Mouse (Mus musculus) gastrocnemius, adult 2 months (tissue): Measurements from ENCODE around the gene Spdef. TPM values are rescaled to one million over a fixed set of nuclear protein-coding genes. Genes with fewer than 3 reads are reported as not detected.

Source experiments
- DNase-seq: peaks from one replicate; pipeline ENCODE4 v3.0.0; 2022
- H3K27ac ChIP-seq: fragments of 200-600 bp; 2 replicates; pipeline ENCODE4 v1.8.1; 2022; ENCODE audit warnings: mild to moderate bottlenecking
- H3K4me3 ChIP-seq: fragments of 200-600 bp; 2 replicates; pipeline ENCODE4 v1.8.1; 2022; ENCODE audit warnings: mild to moderate bottlenecking, moderate library complexity
- CTCF ChIP-seq: fragments of 200-600 bp; IDR thresholded peaks from 2 replicates; pipeline ENCODE4 v1.8.1; 2022; ENCODE audit warnings: antibody characterized with exemption, mild to moderate bottlenecking, moderate library complexity
- intact Hi-C: fragments of 180-260 bp; cut with DNase I; formaldehyde crosslinking; loops from one replicate; pipeline ENCODE4 v1.15.1; 2025
- long read RNA-seq, 2 experiments: library from polyadenylated mRNA; stranded (forward); transcript quantifications; one replicate each; pipeline ENCODE4 v2.0.0; 2021
- total RNA-seq, 2 experiments: library from RNA; stranded (reverse); gene quantifications; 2 replicates each; pipeline ENCODE4 v1.2.3; 2021

The Spdef gene
- not detected for total RNA-seq
- long read RNA-seq, experiment 1 = 0 reads
- long read RNA-seq, experiment 2 = 0 reads

GRCm38 (mm10) chr17:27728770-27729169 lies at the start of gene Spdef:
Spdef (minus strand) TSS chr17:27728955.
- intact Hi-C loops = no loop called here
- TF ChIP-seq CTCF = no peak
- no peak for DNase-seq

GRCm38 (mm10) chr17:27777823-27778222 lies 49.1 kb upstream of the Spdef start:
- H3K27ac ChIP-seq = no peak overlapping the region
- intact Hi-C loops = no loop called here
- H3K4me3 ChIP-seq = no peak overlapping the region
- DNase-seq = no peak
- no peak for TF ChIP-seq CTCF

More at GRCm38 (mm10) chr17:27728770-27729169, at the start of gene Spdef:
- Histone ChIP-seq H3K27ac (no peak within 1 kb of the TSS), H3K4me3 (no peak within 1 kb of the TSS)

GRCm38 (mm10) chr17:27774198-27774597 lies 45.4 kb upstream of the Spdef start:
- no peak for TF ChIP-seq CTCF
- Histone ChIP-seq H3K27ac (no peak overlapping the region), H3K4me3 (no peak overlapping the region)
- DNase-seq = no peak
- intact Hi-C loops = no loop called here

GRCm38 (mm10) chr17:27771616-27772015 lies 42.9 kb upstream of the Spdef start:
- no peak for TF ChIP-seq CTCF
- H3K27ac ChIP-seq = no peak overlapping the region
- intact Hi-C loops = no loop called here
- no peak for DNase-seq
- H3K4me3 ChIP-seq = no peak overlapping the region

- intact Hi-C loops = loop anchor here (2.0 to 10.0 kb wide), 2 partner anchors 118 to 234 kb away; no protein-coding TSS in a partner anchor
- DNase-seq = peak; percentile 74
- H3K4me3 ChIP-seq = no peak overlapping the region
- peak; percentile 89 for TF ChIP-seq CTCF
- no peak overlapping the region for H3K27ac ChIP-seq
Observed at GRCm38 (mm10) chr17:27768817-27769542, 40.2 kb upstream of the Spdef start.

GRCm38 (mm10) chr17:27767543-27767942 lies 38.8 kb upstream of the Spdef start:
- H3K4me3 ChIP-seq = no peak overlapping the region
- no peak overlapping the region for H3K27ac ChIP-seq
- no peak for DNase-seq
- intact Hi-C loops = loop anchor here (10.0 kb wide), 1 partner anchor 233 kb away; no protein-coding TSS in a partner anchor
- TF ChIP-seq CTCF = no peak

- DNase-seq = no peak
- Histone ChIP-seq H3K27ac (no peak overlapping the region), H3K4me3 (no peak overlapping the region)
- intact Hi-C loops = loop anchor here (10.0 kb wide), 1 partner anchor 232 kb away; no protein-coding TSS in a partner anchor
- no peak for TF ChIP-seq CTCF
Observed at GRCm38 (mm10) chr17:27767120-27767519, 38.4 kb upstream of the Spdef start.

- no peak for TF ChIP-seq CTCF
- no peak overlapping the region for H3K27ac ChIP-seq
- intact Hi-C loops = loop anchor here (10.0 kb wide), 1 partner anchor 230 kb away; no protein-coding TSS in a partner anchor
- H3K4me3 ChIP-seq = no peak overlapping the region
- DNase-seq = no peak
Observed at GRCm38 (mm10) chr17:27765066-27765465, 36.3 kb upstream of the Spdef start.

GRCm38 (mm10) chr17:27764453-27764852 lies 35.7 kb upstream of the Spdef start:
- TF ChIP-seq CTCF = peak; percentile 43
- no peak overlapping the region for H3K4me3 ChIP-seq
- H3K27ac ChIP-seq = no peak overlapping the region
- intact Hi-C loops = loop anchor here (5.0 to 10.0 kb wide), 2 partner anchors 57 to 230 kb away; no protein-coding TSS in a partner anchor
- DNase-seq = no peak

GRCm38 (mm10) chr17:27762884-27763283 lies 34.1 kb upstream of the Spdef start:
- no peak overlapping the region for H3K27ac ChIP-seq
- no peak for TF ChIP-seq CTCF
- H3K4me3 ChIP-seq = no peak overlapping the region
- intact Hi-C loops = loop anchor here (5.0 to 10.0 kb wide), 2 partner anchors 56 to 228 kb away; no protein-coding TSS in a partner anchor
- DNase-seq = no peak

- H3K4me3 ChIP-seq = no peak overlapping the region
- peak; percentile 91 for TF ChIP-seq CTCF
- H3K27ac ChIP-seq = peak overlapping the region; percentile 16; the same call in 1 of the 2 replicates
- DNase-seq = peak; percentile 79
- intact Hi-C loops = loop anchor here (5.0 to 10.0 kb wide), 2 partner anchors 54 to 227 kb away; no protein-coding TSS in a partner anchor
Observed at GRCm38 (mm10) chr17:27761639-27762336, 33.0 kb upstream of the Spdef start.

GRCm38 (mm10) chr17:27760169-27760568 lies 31.4 kb upstream of the Spdef start:
- H3K27ac ChIP-seq = no peak overlapping the region
- H3K4me3 ChIP-seq = no peak overlapping the region
- no peak for TF ChIP-seq CTCF
- DNase-seq = no peak
- intact Hi-C loops = loop anchor here (5.0 to 10.0 kb wide), 2 partner anchors 53 to 225 kb away; no protein-coding TSS in a partner anchor
